Mouse (Mus musculus) liver, embryonic 14.5 days (tissue): Measurements from ENCODE around the gene Fam83e. TPM values are rescaled to one million over a fixed set of nuclear protein-coding genes. Genes with fewer than 3 reads are reported as not detected.

Experiments
- ATAC-seq: fragments of 200-750 bp; cut with Nextera tagmentation; 2 replicates; pipeline ENCODE4 v1.8.0; 2017; ENCODE audit warnings: moderate number of reproducible peaks, mild to moderate bottlenecking, moderate library complexity; ENCODE audit not compliant: insufficient read depth
- DNase-seq, 3 experiments: peaks; one replicate each; pipeline ENCODE4 v3.0.0-alpha.2; 2012 to 2013; ENCODE audit warnings: low read depth in 3 of 3, low spot score in 3 of 3
- H3K27ac ChIP-seq: fragments of 300-500 bp; sonication (generic); 2 replicates; pipeline ENCODE4 v1.5.1; 2014; ENCODE audit warnings: moderate library complexity, mild to moderate bottlenecking, control low read depth, inconsistent platforms
- H3K27me3 ChIP-seq: fragments of 300-500 bp; sonication (generic); 2 replicates; pipeline ENCODE4 v1.6.1; 2014; ENCODE audit warnings: mild to moderate bottlenecking, low read length, moderate library complexity; ENCODE audit not compliant: control insufficient read depth, insufficient read depth
- H3K36me3 ChIP-seq: fragments of 300-500 bp; sonication (generic); replicated peaks from 2 replicates; pipeline ENCODE4 v1.6.1; 2014; ENCODE audit warnings: low read depth; ENCODE audit not compliant: control insufficient read depth, insufficient read depth
- H3K4me1 ChIP-seq, 2 experiments: fragments of 200-500 bp in 1 of 2; fragments of 300-500 bp in 1 of 2; sonication (generic) in 1 of 2; replicated peaks; 2 replicates each; pipeline ENCODE4 v1.6.1; 2012 to 2014; ENCODE audit warnings: antibody characterized with exemption in 1 of 2, inconsistent platforms in 1 of 2, low read length in 1 of 2; ENCODE audit not compliant: control insufficient read depth in 2 of 2, insufficient read depth in 2 of 2
- H3K4me2 ChIP-seq: fragments of 300-500 bp; sonication (generic); 2 replicates; pipeline ENCODE4 v1.6.1; 2014; ENCODE audit warnings: low read depth, mild to moderate bottlenecking, control low read depth, moderate library complexity
- H3K4me3 ChIP-seq, 2 experiments: fragments of 200-500 bp in 1 of 2; fragments of 300-500 bp in 1 of 2; sonication (generic) in 1 of 2; 2 replicates each; pipeline ENCODE4 v1.5.1; 2012 to 2014; ENCODE audit warnings: low read depth in 2 of 2, low read length in 2 of 2, mild to moderate bottlenecking in 2 of 2, control low read depth in 1 of 2, inconsistent platforms in 1 of 2, moderate library complexity in 1 of 2; ENCODE audit not compliant: insufficient read depth in 1 of 2
- H3K9ac ChIP-seq: fragments of 300-500 bp; sonication (generic); replicated peaks from 2 replicates; pipeline ENCODE4 v1.6.1; 2014; ENCODE audit warnings: mild to moderate bottlenecking, control low read depth, moderate library complexity
- H3K9me3 ChIP-seq: fragments of 300-500 bp; sonication (generic); 2 replicates; pipeline ENCODE4 v1.6.1; 2016; ENCODE audit warnings: low read length, mixed read lengths; ENCODE audit not compliant: control insufficient read depth
- CTCF ChIP-seq: IDR thresholded peaks from 2 replicates; pipeline ENCODE4 v1.5.1; 2016; ENCODE audit warnings: antibody characterized with exemption, low read depth, control low read depth
- EP300 ChIP-seq: IDR thresholded peaks from 2 replicates; pipeline ENCODE4 v1.6.1; 2016; ENCODE audit warnings: antibody characterized with exemption, low read depth
- WGBS: fragments of 180-500 bp; shearing (Covaris S2); extraction: QIAGEN DNeasy Blood & Tissue Kit; methylation state at CpG from one replicate; pipeline ENCODE4 v1.1.7; 2014; ENCODE audit not compliant: insufficient replicate concordance; 5-methylcytosine and 5-hydroxymethylcytosine counted together
- polyA plus RNA-seq, 2 experiments: library from polyadenylated mRNA; depleted of rRNA in 1 of 2; stranded (reverse) in 1 of 2; unstranded in 1 of 2; fragments of >200 nt; fragmentation: Nextera tagmentation in 1 of 2; extraction: Ambion mirVana in 1 of 2; gene quantifications; 2 replicates each; pipeline versions ENCODE4 v1.2.1 to v1.2.3; 2012 to 2014

Fam83e gene
- polyA plus RNA-seq, 2 experiments = 0.14 to 0.31 TPM

DNA sequence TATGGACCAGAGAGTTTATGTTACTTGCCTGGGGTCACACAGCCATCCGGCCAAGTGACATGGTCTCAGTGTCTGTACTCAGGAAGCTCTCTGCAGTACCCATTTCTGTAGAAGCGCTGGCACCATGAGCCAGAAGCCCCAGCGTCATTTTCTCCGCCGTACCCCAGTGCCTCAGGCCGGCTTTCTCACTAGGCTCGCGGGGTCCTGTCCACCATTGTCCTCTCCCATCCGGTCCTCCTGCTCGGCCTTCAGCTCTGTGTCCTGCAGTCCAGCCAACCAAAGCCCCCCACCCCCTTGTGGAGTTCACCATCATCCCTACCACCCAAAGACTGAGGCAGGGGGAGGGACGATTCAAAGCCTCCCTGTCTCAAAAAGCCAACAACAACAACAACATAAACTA lies 19.4 kb upstream of the Fam83e start:
- Histone ChIP-seq H3K27me3 (peaks cover 31% of the 10 kb centered on the region), H3K4me1 (peaks cover 17 to 19% of the 10 kb centered on the region in 2 experiments), H3K36me3 (no peaks in the 10 kb centered on the region), H3K4me3 (no peak overlapping the region), H3K4me2 (no peak overlapping the region), H3K9ac (no peak overlapping the region), H3K9me3 (no peaks in the 10 kb centered on the region), H3K27ac (no peak overlapping the region)
- no peak for TF ChIP-seq EP300
- no peak for TF ChIP-seq CTCF
- WGBS = 72% methylated on average over 11 of the region's 11 CpGs
- ATAC-seq = no peak
- no peak for DNase-seq

DNA sequence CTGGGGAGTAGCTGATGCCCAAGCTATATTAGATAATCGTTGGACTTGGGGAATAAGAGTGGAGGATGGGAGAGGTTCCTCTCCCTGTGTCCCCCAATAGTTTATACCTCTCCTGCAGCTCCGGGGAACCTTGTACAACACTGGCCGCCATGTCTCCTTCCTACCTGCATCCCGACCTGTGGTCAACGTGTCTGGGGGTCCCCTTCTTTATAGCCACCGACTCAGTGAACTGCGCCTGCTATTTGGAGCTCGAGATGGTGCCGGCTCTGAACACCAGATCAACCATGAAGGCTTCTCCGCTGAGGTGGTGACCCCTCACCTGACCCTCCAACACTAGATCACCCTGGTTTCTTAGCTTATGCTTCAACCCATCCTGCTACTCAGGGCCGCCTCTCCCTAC lies 18.7 kb upstream of the Fam83e start:
- H3K27ac ChIP-seq = no peak overlapping the region
- no peaks in the 10 kb centered on the region for H3K36me3 ChIP-seq
- no peak overlapping the region for H3K9ac ChIP-seq
- 76% methylated on average over 11 of the region's 11 CpGs for WGBS
- H3K4me1 ChIP-seq = peaks cover 21 to 23% of the 10 kb centered on the region in 2 experiments
- no peaks in the 10 kb centered on the region for H3K9me3 ChIP-seq
- ATAC-seq (no peak), DNase-seq (no peak)
- H3K4me3 ChIP-seq = no peak overlapping the region
- H3K27me3 ChIP-seq = peaks cover 31% of the 10 kb centered on the region
- H3K4me2 ChIP-seq = no peak overlapping the region
- TF ChIP-seq EP300 = no peak

- Histone ChIP-seq H3K4me2 (no peak overlapping the region), H3K4me3 (no peak overlapping the region), H3K36me3 (no peaks in the 10 kb centered on the region), H3K9me3 (no peaks in the 10 kb centered on the region), H3K4me1 (peaks cover 26 to 28% of the 10 kb centered on the region in 2 experiments), H3K27me3 (peaks cover 31% of the 10 kb centered on the region), H3K9ac (no peak overlapping the region), H3K27ac (no peak overlapping the region)
- 76% methylated on average over 17 of the region's 17 CpGs for WGBS
- no peak for DNase-seq
- ATAC-seq = no peak
- no peak for TF ChIP-seq EP300
- no peak for TF ChIP-seq CTCF
These were observed 18.0 kb upstream of the Fam83e start for GRCm38 (mm10) chr7:45702809-45703520.

GRCm38 (mm10) chr7:45703521-45704033 lies 17.4 kb upstream of the Fam83e start:
- WGBS = 56% methylated on average over 12 of the region's 12 CpGs
- Histone ChIP-seq H3K36me3 (no peaks in the 10 kb centered on the region), H3K9me3 (no peaks in the 10 kb centered on the region), H3K9ac (no peak overlapping the region; the same call in 1 of the 2 replicates), H3K4me1 (peaks cover 29 to 32% of the 10 kb centered on the region in 2 experiments), H3K27me3 (peaks cover 27% of the 10 kb centered on the region), H3K27ac (no peak overlapping the region), H3K4me2 (peak overlapping the region; percentile 78), H3K4me3 (no peak overlapping the region; a peak in 1 of 4 replicates)
- DNase-seq (no peak), ATAC-seq (no peak)
- no peak for TF ChIP-seq CTCF

DNA sequence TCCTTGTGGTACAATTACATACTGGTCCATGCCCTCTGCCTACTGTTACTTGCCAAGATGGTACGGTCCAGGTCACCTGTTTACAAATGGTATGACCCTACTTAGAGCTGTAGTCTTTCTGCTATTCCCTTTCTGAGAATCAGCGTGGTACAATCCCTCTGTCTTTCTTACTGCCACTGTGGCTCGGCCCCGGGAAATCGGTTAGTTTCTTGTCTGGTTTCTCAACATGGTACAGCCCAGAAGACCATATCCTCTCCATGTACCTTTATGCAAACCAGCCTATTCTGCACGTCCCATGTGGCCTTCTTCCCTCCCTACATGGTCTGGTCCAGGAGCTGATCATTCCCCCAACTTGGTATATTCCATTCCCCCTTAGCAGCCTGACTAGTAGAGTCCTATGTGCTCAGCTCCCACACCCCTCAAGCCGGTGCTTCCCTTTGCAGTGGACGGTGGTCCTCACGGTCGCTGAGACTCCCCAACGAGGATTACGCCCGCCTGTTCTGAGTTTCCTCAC lies 16.9 kb upstream of the Fam83e start:
- ATAC-seq (peak; percentile 55), DNase-seq (peak in 1 of 3 experiments; percentile 66)
- Histone ChIP-seq H3K27ac (peak overlapping the region; percentile 9; the same call in 1 of the 2 replicates), H3K27me3 (peaks cover 24% of the 10 kb centered on the region), H3K4me1 (peaks cover 29 to 32% of the 10 kb centered on the region in 2 experiments), H3K4me2 (peak overlapping the region; percentile 78), H3K4me3 (peak overlapping the region; percentile 42 to 48), H3K9ac (peak overlapping the region; percentile 41), H3K9me3 (no peaks in the 10 kb centered on the region), H3K36me3 (no peaks in the 10 kb centered on the region)
- under 1% methylated on average over 13 of the region's 13 CpGs for WGBS
- TF ChIP-seq EP300 (no peak), CTCF (no peak)
